Mouse (Mus musculus): Measurements from ENCODE around the gene Radil. TPM values are rescaled to one million over a fixed set of nuclear protein-coding genes. Genes with fewer than 3 reads are reported as not detected.

Radil gene
- polyA plus RNA-seq, 1 experiment: 78.0 TPM

DNA sequence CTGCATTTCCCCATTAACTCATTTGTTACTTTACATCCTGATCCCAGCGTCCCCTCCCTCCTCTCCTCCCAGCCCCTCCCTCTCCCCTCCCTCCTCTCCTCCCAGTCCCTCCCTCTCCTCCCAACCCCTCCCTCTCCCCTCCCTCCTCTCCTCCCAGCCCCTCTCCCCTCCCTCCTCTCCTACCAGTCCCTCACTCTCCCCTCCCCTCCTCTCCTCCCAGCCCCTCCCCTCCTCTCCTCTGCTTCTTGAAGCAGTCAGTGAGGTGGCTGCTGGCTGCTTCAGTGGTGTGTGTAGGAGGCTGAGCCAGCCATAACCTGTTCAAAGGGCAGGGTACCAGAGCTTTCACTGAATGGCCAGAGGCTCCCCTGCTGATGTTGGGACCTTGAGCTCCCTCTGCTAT is 99.1 kb downstream of the Radil start:
- peak overlapping the region; percentile 24; the same call in 1 of the 2 replicates for H3K4me3 ChIP-seq (ENCODE audit: low read depth, low read length)
- H3K4me1 ChIP-seq (ENCODE audit: control insufficient read depth, insufficient read depth, low read length): peaks cover 2% of the 10 kb centered on the region
- H3K27ac ChIP-seq (ENCODE audit: insufficient read depth, low read length): no peak overlapping the region
- H3K9ac ChIP-seq (ENCODE audit: low read depth, poor library complexity, severe bottlenecking): no peak overlapping the region
- no peak for TF ChIP-seq EP300 (IDR thresholded peaks at IDR 0.05; ENCODE audit: insufficient read depth, low read depth, low read length)
- no peak for TF ChIP-seq POLR2A (IDR thresholded peaks at IDR 0.05; ENCODE audit: insufficient read depth, low read length)
- TF ChIP-seq CTCF (IDR thresholded peaks at IDR 0.05; ENCODE audit: low read depth, low read length): no peak
- H3K36me3 ChIP-seq (ENCODE audit: control insufficient read depth, insufficient read depth, low read length, poor library complexity, severe bottlenecking): peaks cover 7% of the 10 kb centered on the region; the same call in 1 of the 2 replicates
- no peaks in the 10 kb centered on the region for H3K9me3 ChIP-seq (replicated peaks; ENCODE audit: control insufficient read depth, insufficient read depth, low read length, poor library complexity, severe bottlenecking)
- no peaks in the 10 kb centered on the region for H3K27me3 ChIP-seq (ENCODE audit: control insufficient read depth, insufficient read depth, low read length, poor library complexity, severe bottlenecking)

DNA sequence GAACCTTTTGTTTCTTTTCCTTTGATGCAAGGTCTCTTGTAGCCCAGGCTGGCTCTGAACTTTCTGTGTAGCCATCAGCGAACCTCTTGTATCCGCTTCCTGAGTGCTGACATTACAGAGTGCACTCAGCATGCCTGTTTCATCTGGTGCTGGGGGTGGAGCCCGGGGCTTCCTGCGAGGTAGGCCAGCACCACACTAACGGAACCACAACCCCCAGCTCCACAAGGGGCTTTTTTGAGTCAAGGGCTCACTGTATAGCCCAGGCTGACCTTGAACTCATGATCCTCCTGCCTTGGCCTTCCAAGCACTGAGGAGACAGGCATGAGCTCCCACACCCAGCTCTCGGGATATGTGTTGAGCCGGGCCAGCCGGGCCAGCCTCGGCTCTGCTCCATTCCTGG is 100.1 kb downstream of the Radil start:
- H3K4me3 ChIP-seq (ENCODE audit: low read depth, low read length): no peak overlapping the region
- H3K9me3 ChIP-seq (replicated peaks; ENCODE audit: control insufficient read depth, insufficient read depth, low read length, poor library complexity, severe bottlenecking): no peaks in the 10 kb centered on the region
- no peaks in the 10 kb centered on the region for H3K27me3 ChIP-seq (ENCODE audit: control insufficient read depth, insufficient read depth, low read length, poor library complexity, severe bottlenecking)
- no peak overlapping the region for H3K27ac ChIP-seq (ENCODE audit: insufficient read depth, low read length)
- H3K9ac ChIP-seq (ENCODE audit: low read depth, poor library complexity, severe bottlenecking): no peak overlapping the region
- H3K36me3 ChIP-seq (ENCODE audit: control insufficient read depth, insufficient read depth, low read length, poor library complexity, severe bottlenecking): 0 out of 2 replicates have a peak, but pooled peaks cover 3% of the 10 kb centered on the region
- peaks cover 2% of the 10 kb centered on the region for H3K4me1 ChIP-seq (ENCODE audit: control insufficient read depth, insufficient read depth, low read length)
- TF ChIP-seq POLR2A (IDR thresholded peaks at IDR 0.05; ENCODE audit: insufficient read depth, low read length) (no peak), CTCF (IDR thresholded peaks at IDR 0.05; ENCODE audit: low read depth, low read length) (no peak), EP300 (IDR thresholded peaks at IDR 0.05; ENCODE audit: insufficient read depth, low read depth, low read length) (no peak)

DNA sequence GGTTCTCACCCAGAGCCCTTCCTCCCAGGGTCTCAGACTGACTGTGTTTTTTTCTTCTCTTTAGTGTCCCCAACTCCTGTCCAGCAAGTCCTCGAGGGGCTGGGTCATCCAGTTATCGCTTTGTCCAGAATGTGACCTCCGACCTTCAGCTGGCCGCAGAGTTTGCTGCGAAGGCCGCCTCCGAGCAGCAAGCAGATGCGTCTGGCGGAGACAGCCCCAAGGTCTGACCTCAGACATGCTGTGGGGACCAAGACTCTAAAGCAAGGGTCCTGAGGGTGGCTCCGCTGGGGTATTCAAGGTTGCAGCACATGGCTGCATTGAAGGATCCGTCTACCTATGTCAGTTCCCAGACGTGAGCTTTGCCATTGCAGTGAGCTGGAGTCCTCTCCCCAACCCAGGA is 102.3 kb downstream of the Radil start:
- H3K4me1 ChIP-seq (ENCODE audit: control insufficient read depth, insufficient read depth, low read length): peaks cover 7% of the 10 kb centered on the region
- H3K36me3 ChIP-seq (ENCODE audit: control insufficient read depth, insufficient read depth, low read length, poor library complexity, severe bottlenecking): no peaks in the 10 kb centered on the region
- no peaks in the 10 kb centered on the region for H3K27me3 ChIP-seq (ENCODE audit: control insufficient read depth, insufficient read depth, low read length, poor library complexity, severe bottlenecking)
- H3K9ac ChIP-seq (ENCODE audit: low read depth, poor library complexity, severe bottlenecking): no peak overlapping the region
- no peak overlapping the region for H3K4me3 ChIP-seq (ENCODE audit: low read depth, low read length)
- H3K27ac ChIP-seq (ENCODE audit: insufficient read depth, low read length): no peak overlapping the region
- H3K9me3 ChIP-seq (replicated peaks; ENCODE audit: control insufficient read depth, insufficient read depth, low read length, poor library complexity, severe bottlenecking): no peaks in the 10 kb centered on the region
- TF ChIP-seq POLR2A (IDR thresholded peaks at IDR 0.05; ENCODE audit: insufficient read depth, low read length) (no peak), CTCF (IDR thresholded peaks at IDR 0.05; ENCODE audit: low read depth, low read length) (no peak), EP300 (IDR thresholded peaks at IDR 0.05; ENCODE audit: insufficient read depth, low read depth, low read length) (no peak)

DNA sequence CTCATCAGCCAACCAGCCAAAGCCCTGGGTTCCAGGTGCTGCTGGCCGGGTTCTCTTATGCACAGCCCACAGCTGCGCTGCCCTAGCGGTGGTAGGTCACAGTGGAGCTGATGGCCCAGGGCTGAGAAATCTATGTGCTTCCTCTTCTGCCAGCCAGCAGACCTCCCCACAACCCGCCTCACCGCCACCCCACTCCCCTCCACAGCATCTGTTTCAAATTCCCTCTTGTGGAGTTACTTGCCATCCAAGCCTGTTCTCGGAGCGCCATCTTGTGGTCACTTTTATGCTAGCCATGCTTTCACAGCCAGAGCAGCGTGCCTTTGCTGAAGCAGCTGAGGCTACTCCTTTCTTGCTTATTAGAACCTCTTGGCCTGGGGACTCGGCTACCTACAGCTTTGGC is 102.8 kb downstream of the Radil start:
- no peaks in the 10 kb centered on the region for H3K9me3 ChIP-seq (replicated peaks; ENCODE audit: control insufficient read depth, insufficient read depth, low read length, poor library complexity, severe bottlenecking)
- H3K27ac ChIP-seq (ENCODE audit: insufficient read depth, low read length): no peak overlapping the region
- TF ChIP-seq CTCF (IDR thresholded peaks at IDR 0.05; ENCODE audit: low read depth, low read length) (peak; percentile 92), POLR2A (IDR thresholded peaks at IDR 0.05; ENCODE audit: insufficient read depth, low read length) (no peak), EP300 (IDR thresholded peaks at IDR 0.05; ENCODE audit: insufficient read depth, low read depth, low read length) (no peak)
- no peak overlapping the region for H3K9ac ChIP-seq (ENCODE audit: low read depth, poor library complexity, severe bottlenecking)
- no peaks in the 10 kb centered on the region for H3K27me3 ChIP-seq (ENCODE audit: control insufficient read depth, insufficient read depth, low read length, poor library complexity, severe bottlenecking)
- H3K4me1 ChIP-seq (ENCODE audit: control insufficient read depth, insufficient read depth, low read length): peaks cover 7% of the 10 kb centered on the region
- H3K4me3 ChIP-seq (ENCODE audit: low read depth, low read length): no peak overlapping the region
- no peaks in the 10 kb centered on the region for H3K36me3 ChIP-seq (ENCODE audit: control insufficient read depth, insufficient read depth, low read length, poor library complexity, severe bottlenecking)

DNA sequence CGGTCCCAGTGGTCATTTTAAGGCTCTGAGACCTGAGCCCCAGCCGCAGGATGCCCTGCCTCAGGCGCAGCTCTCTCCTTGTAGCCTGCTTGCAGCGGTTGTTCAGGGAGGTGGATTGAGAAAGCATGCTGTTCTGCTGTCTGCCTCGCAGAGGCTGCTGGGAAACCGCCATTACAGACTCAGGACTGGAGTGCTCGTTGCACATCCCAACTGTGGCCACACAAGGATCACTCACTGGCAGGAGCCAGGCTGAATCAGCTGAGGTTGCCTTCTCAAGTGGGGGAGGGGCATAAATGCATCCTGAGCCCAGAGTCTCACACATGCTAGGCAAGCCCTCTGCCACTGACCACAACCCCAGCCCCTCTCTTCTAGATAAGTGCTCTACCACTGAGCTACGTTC is 105.2 kb downstream of the Radil start:
- Histone ChIP-seq H3K4me1 (ENCODE audit: control insufficient read depth, insufficient read depth, low read length) (peaks cover 11% of the 10 kb centered on the region), H3K27me3 (ENCODE audit: control insufficient read depth, insufficient read depth, low read length, poor library complexity, severe bottlenecking) (no peaks in the 10 kb centered on the region), H3K27ac (ENCODE audit: insufficient read depth, low read length) (no peak overlapping the region), H3K9ac (ENCODE audit: low read depth, poor library complexity, severe bottlenecking) (no peak overlapping the region), H3K4me3 (ENCODE audit: low read depth, low read length) (no peak overlapping the region), H3K9me3 (replicated peaks; ENCODE audit: control insufficient read depth, insufficient read depth, low read length, poor library complexity, severe bottlenecking) (no peaks in the 10 kb centered on the region), H3K36me3 (ENCODE audit: control insufficient read depth, insufficient read depth, low read length, poor library complexity, severe bottlenecking) (no peaks in the 10 kb centered on the region)
- TF ChIP-seq EP300 (IDR thresholded peaks at IDR 0.05; ENCODE audit: insufficient read depth, low read depth, low read length) (no peak), POLR2A (IDR thresholded peaks at IDR 0.05; ENCODE audit: insufficient read depth, low read length) (no peak), CTCF (IDR thresholded peaks at IDR 0.05; ENCODE audit: low read depth, low read length) (no peak)

DNA sequence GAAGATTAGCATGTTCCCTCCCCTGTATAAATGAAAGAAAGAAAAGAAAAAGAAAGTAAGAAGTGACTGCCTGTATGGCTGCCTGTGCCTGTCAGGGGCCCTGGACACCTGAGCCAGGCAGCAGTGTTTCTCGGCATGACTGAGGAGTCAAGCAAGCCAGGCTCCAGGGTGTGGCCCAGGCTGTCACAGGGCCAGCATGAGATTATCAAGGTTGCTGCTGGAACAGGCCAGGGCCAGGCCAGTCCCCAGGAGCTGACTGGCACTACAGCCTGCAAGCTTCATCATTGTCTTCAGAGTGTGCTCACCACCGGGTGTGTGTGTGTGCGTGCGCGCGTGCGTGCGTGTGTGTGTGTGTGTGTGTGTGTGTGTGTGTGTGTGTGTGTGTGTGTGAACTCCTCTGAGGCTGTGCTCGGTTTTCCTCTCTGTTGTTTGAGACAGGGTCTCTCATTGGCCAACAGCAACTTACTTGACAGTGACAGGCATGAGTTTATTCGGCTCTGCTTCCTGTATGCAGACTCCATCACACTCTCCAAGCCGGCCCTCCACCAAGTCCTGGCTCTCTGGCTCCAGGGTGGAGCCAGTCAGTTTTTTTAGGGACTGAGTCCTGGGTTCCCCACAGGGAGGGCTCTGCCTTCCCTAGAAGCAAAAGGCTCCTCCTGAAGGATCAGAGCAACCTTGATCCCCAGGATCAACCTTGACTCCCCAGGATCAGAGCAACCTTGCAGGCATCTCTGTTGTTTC is 105.9 kb downstream of the Radil start:
- H3K4me3 ChIP-seq (ENCODE audit: low read depth, low read length): no peak overlapping the region
- H3K4me1 ChIP-seq (ENCODE audit: control insufficient read depth, insufficient read depth, low read length): peaks cover 11% of the 10 kb centered on the region
- no peak overlapping the region for H3K9ac ChIP-seq (ENCODE audit: low read depth, poor library complexity, severe bottlenecking)
- H3K9me3 ChIP-seq (replicated peaks; ENCODE audit: control insufficient read depth, insufficient read depth, low read length, poor library complexity, severe bottlenecking): no peaks in the 10 kb centered on the region
- TF ChIP-seq POLR2A (IDR thresholded peaks at IDR 0.05; ENCODE audit: insufficient read depth, low read length) (no peak), EP300 (IDR thresholded peaks at IDR 0.05; ENCODE audit: insufficient read depth, low read depth, low read length) (no peak), CTCF (IDR thresholded peaks at IDR 0.05; ENCODE audit: low read depth, low read length) (no peak)
- no peak overlapping the region for H3K27ac ChIP-seq (ENCODE audit: insufficient read depth, low read length)
- H3K27me3 ChIP-seq (ENCODE audit: control insufficient read depth, insufficient read depth, low read length, poor library complexity, severe bottlenecking): no peaks in the 10 kb centered on the region
- no peaks in the 10 kb centered on the region for H3K36me3 ChIP-seq (ENCODE audit: control insufficient read depth, insufficient read depth, low read length, poor library complexity, severe bottlenecking)
